Mouse (Mus musculus): ENCODE results near the gene Slc35c2. TPM values are rescaled to one million over a fixed set of nuclear protein-coding genes. Genes with fewer than 3 reads are reported as not detected.
A peak's percentile ranks its signal among the peaks of the same experiment; 100 is the strongest.

Slc35c2 gene
- polyA plus RNA-seq, 1 experiment from 2014 or later = 60.8 TPM

DNA sequence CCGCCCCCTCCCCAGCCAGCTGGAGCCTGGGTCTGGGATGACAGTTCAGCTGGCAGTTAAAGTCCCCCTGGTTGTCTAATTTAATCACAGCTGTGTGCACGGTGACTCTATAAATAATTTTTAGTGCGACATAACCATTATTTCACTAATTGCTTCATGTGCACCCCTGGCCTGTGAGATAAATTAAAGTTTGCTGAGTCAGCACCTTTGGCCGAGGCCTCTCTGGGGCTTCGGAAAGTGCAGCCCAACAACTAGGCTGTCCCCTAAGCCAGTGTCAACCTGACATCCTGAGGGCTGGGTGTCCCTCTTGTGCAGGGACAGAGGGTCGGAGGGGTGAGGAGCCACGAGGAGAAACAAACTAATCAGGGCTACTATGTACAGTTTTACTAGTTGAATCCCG, 27.8 kb downstream of the Slc35c2 start:
- Histone ChIP-seq H3K9ac (replicated peaks; ENCODE audit: low read length) (no peak overlapping the region), H3K27me3 (ENCODE audit: control insufficient read depth, insufficient read depth, low read length) (0 out of 2 replicates have a peak, but pooled peaks cover 3% of the 10 kb centered on the region), H3K9me3 (ENCODE audit: control insufficient read depth, low read length) (no peaks in the 10 kb centered on the region), H3K27ac (replicated peaks; ENCODE audit: low read depth, low read length) (no peak overlapping the region), H3K4me3 (replicated peaks; ENCODE audit: low read depth, low read length) (no peak overlapping the region), H3K4me1 (ENCODE audit: control insufficient read depth, insufficient read depth, low read length) (peaks cover 33% of the 10 kb centered on the region), H3K36me3 (ENCODE audit: control insufficient read depth, insufficient read depth, low read length) (no peaks in the 10 kb centered on the region), H3K4me2 (ENCODE audit: low read length) (no peak overlapping the region)
- DNase-seq (no peak), ATAC-seq (ENCODE audit: low FRiP score, low TSS enrichment) (no peak)
- WGBS = 82% methylated on average over 8 of the region's 8 CpGs

DNA sequence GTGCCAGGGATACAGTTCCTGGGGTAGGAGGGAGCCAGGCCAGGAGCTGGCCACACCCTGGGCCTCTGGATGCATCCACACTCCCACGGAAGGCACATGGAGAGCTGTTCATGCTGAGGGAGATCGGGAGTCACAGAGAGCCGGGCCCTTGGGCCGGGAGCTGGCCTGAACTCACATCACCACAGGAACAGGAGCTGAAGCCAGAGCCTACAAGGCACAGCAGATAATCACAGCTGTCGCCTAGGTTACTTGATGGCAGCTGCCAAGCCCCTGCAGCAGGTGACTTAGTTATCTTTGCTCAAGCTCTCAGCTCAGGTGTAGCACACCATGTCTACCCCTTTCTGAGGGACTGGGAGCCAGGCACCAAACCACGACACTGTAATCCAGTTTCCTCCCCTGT, 29.3 kb downstream of the Slc35c2 start:
- H3K36me3 ChIP-seq (ENCODE audit: control insufficient read depth, insufficient read depth, low read length) = no peaks in the 10 kb centered on the region
- H3K9ac ChIP-seq (replicated peaks; ENCODE audit: low read length) = no peak overlapping the region
- DNase-seq (no peak), ATAC-seq (ENCODE audit: low FRiP score, low TSS enrichment) (no peak)
- no peak overlapping the region for H3K27ac ChIP-seq (replicated peaks; ENCODE audit: low read depth, low read length)
- WGBS = 80% methylated on average over 6 of the region's 6 CpGs
- no peaks in the 10 kb centered on the region for H3K9me3 ChIP-seq (ENCODE audit: control insufficient read depth, low read length)
- H3K4me1 ChIP-seq (ENCODE audit: control insufficient read depth, insufficient read depth, low read length) = peaks cover 38% of the 10 kb centered on the region
- H3K4me2 ChIP-seq (ENCODE audit: low read length) = no peak overlapping the region
- no peak overlapping the region for H3K4me3 ChIP-seq (replicated peaks; ENCODE audit: low read depth, low read length)
- 0 out of 2 replicates have a peak, but pooled peaks cover 3% of the 10 kb centered on the region for H3K27me3 ChIP-seq (ENCODE audit: control insufficient read depth, insufficient read depth, low read length)

DNA sequence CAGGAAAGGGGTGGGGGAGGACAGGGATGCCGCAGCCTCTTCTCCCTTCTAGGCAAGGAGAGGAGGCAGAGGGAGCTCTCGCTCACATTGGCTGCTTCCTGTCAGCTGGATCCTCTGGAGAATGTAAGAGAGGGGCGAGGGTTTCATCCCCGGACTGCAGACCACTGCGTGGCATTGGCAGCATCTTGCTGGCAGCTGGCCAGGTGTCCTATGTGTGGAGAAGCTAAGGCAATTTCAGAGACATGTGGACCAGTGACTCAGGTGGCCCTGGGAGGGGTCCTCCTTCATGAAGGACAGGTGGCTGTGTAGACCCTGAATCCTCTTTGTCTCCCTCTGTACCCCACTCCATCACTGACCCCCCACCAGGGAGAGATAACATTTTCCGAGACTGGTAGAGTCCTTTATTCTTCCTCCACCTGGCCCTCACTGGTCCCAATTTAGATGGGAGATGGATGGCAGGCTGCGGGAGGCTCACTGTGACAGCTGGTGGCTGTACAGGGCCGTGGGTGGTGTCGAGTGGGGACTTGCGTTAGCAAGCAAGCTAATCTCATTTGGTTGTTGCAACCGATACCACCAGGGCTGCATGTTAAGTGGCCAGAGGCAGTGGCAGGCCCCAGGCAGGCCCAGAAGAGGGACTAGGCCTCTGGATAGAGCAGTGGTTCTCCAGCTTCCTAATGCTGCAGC, 30.4 kb downstream of the Slc35c2 start:
- no peak overlapping the region for H3K9ac ChIP-seq (replicated peaks; ENCODE audit: low read length)

DNA sequence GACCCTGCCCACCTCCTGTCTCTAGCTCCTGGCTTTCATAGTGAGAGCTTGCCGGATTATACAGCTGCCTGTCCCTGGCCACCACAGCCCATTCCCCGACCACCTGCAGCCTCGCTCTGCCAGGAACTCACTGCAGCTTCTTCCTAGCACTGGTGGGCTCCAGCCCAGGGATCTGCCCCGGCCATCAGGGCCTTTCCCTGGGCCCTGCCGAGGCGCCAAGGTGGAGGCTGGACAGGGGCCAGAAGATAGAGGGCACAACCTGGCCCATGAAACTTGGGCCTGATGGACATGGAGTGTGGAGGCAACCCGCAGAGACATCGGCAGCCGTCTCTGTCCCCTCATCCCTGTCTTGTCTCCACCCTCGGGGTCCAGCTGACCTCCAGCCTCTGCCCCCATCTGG, 31.5 kb downstream of the Slc35c2 start:
- Histone ChIP-seq H3K36me3 (ENCODE audit: control insufficient read depth, insufficient read depth, low read length) (no peaks in the 10 kb centered on the region), H3K27me3 (ENCODE audit: control insufficient read depth, insufficient read depth, low read length) (0 out of 2 replicates have a peak, but pooled peaks cover 3% of the 10 kb centered on the region), H3K9me3 (ENCODE audit: control insufficient read depth, low read length) (no peaks in the 10 kb centered on the region), H3K9ac (replicated peaks; ENCODE audit: low read length) (no peak overlapping the region), H3K27ac (replicated peaks; ENCODE audit: low read depth, low read length) (no peak overlapping the region), H3K4me1 (ENCODE audit: control insufficient read depth, insufficient read depth, low read length) (peaks cover 44% of the 10 kb centered on the region), H3K4me3 (replicated peaks; ENCODE audit: low read depth, low read length) (no peak overlapping the region), H3K4me2 (ENCODE audit: low read length) (no peak overlapping the region)
- WGBS = 77% methylated on average over 10 of the region's 10 CpGs
- DNase-seq (no peak), ATAC-seq (ENCODE audit: low FRiP score, low TSS enrichment) (no peak)

More for the DNA sequence above, 30.4 kb downstream of the Slc35c2 start:
- no peaks in the 10 kb centered on the region for H3K36me3 ChIP-seq (ENCODE audit: control insufficient read depth, insufficient read depth, low read length)
- peaks cover 44% of the 10 kb centered on the region for H3K4me1 ChIP-seq (ENCODE audit: control insufficient read depth, insufficient read depth, low read length)
- DNase-seq (peak; percentile 52), ATAC-seq (ENCODE audit: low FRiP score, low TSS enrichment) (no peak)
- H3K4me2 ChIP-seq (ENCODE audit: low read length) = no peak overlapping the region
- 0 out of 2 replicates have a peak, but pooled peaks cover 3% of the 10 kb centered on the region for H3K27me3 ChIP-seq (ENCODE audit: control insufficient read depth, insufficient read depth, low read length)
- H3K9me3 ChIP-seq (ENCODE audit: control insufficient read depth, low read length) = no peaks in the 10 kb centered on the region
- H3K27ac ChIP-seq (replicated peaks; ENCODE audit: low read depth, low read length) = peak overlapping the region; percentile 46; the same call in 1 of the 2 replicates
- no peak overlapping the region for H3K4me3 ChIP-seq (replicated peaks; ENCODE audit: low read depth, low read length)
- 19% methylated on average over 11 of the region's 11 CpGs for WGBS

DNA sequence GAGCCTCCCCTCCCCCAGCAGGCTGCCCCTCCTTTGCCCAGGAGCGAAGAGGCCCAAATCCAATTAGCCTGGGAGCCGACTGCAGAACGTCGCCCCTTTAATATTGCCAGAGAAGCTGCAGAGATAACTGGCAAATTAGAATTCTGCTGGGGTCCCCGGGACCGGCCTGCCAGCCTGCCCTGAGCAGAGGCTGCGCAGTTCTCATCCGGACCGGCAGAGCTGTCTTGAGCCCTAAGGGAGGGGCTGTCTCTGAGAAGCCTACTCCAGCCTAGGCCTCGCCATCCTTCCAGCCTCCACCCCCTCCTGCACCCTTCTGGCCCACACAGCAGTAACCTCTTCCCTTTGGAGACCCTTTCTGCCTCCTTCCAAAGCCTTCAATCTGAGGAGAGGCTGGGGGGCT, 33.8 kb downstream of the Slc35c2 start:
- H3K4me2 ChIP-seq (ENCODE audit: low read length) = peak overlapping the region; percentile 6; the same call in 1 of the 2 replicates
- DNase-seq = peak; percentile 78
- WGBS = 2% methylated on average over 10 of the region's 10 CpGs
- H3K4me1 ChIP-seq (ENCODE audit: control insufficient read depth, insufficient read depth, low read length) = peaks cover 46% of the 10 kb centered on the region
- peak overlapping the region; percentile 71 for H3K27ac ChIP-seq (replicated peaks; ENCODE audit: low read depth, low read length)
- H3K4me3 ChIP-seq (replicated peaks; ENCODE audit: low read depth, low read length) = no peak overlapping the region
- H3K9ac ChIP-seq (replicated peaks; ENCODE audit: low read length) = no peak overlapping the region
- no peaks in the 10 kb centered on the region for H3K9me3 ChIP-seq (ENCODE audit: control insufficient read depth, low read length)
- no peaks in the 10 kb centered on the region for H3K36me3 ChIP-seq (ENCODE audit: control insufficient read depth, insufficient read depth, low read length)
- peak; percentile 74 for ATAC-seq (ENCODE audit: low FRiP score, low TSS enrichment)
- 0 out of 2 replicates have a peak, but pooled peaks cover 3% of the 10 kb centered on the region for H3K27me3 ChIP-seq (ENCODE audit: control insufficient read depth, insufficient read depth, low read length)

DNA sequence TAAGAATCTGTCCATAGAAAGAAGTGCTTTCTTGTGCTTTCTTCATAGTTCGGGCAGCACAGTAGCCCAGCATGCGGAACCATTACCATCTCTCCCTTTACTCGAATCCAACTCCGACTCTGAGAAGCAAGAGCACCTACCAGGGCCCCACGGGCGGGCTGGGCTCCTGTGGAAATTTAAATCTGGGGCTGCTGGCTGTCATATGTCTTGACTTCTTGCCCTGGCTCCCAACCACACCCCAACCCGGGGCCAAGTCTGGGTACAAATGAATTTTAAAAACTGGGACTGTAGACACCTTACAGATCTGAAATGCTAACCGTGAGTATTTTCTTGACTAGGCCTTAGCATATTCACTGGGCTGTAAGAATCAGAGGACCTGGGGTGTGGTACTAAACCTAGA, 34.4 kb downstream of the Slc35c2 start:
- 0 out of 2 replicates have a peak, but pooled peaks cover 3% of the 10 kb centered on the region for H3K27me3 ChIP-seq (ENCODE audit: control insufficient read depth, insufficient read depth, low read length)
- WGBS = 77% methylated on average over 8 of the region's 8 CpGs
- ATAC-seq (ENCODE audit: low FRiP score, low TSS enrichment) = no peak
- no peaks in the 10 kb centered on the region for H3K36me3 ChIP-seq (ENCODE audit: control insufficient read depth, insufficient read depth, low read length)
- no peak overlapping the region for H3K4me2 ChIP-seq (ENCODE audit: low read length)
- H3K4me1 ChIP-seq (ENCODE audit: control insufficient read depth, insufficient read depth, low read length) = peaks cover 41% of the 10 kb centered on the region
- H3K9ac ChIP-seq (replicated peaks; ENCODE audit: low read length) = no peak overlapping the region
- no peaks in the 10 kb centered on the region for H3K9me3 ChIP-seq (ENCODE audit: control insufficient read depth, low read length)
- peak overlapping the region; percentile 71; the same call in 1 of the 2 replicates for H3K27ac ChIP-seq (replicated peaks; ENCODE audit: low read depth, low read length)
- no peak overlapping the region for H3K4me3 ChIP-seq (replicated peaks; ENCODE audit: low read depth, low read length)
- DNase-seq = no peak

DNA sequence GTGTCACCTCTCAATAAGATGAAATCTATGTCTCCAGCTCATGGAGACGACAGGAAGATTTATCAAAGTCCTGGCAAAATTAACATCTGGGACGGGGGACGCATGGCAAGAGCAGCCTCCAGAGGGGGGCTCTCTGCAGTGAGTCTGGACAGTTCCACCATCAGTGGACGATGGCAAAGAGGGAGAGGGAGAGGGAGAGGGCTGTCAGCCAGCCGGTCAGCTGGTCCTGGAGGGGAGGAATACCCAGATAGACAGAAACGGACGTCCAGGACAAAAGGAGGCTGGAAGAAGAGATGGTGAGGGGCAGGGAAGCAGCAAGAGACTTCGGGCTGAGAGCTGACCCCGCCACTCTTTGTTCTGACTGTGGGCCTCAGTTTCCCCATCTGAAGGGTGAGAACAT, 34.9 kb downstream of the Slc35c2 start:
- Histone ChIP-seq H3K27ac (replicated peaks; ENCODE audit: low read depth, low read length) (no peak overlapping the region), H3K4me1 (ENCODE audit: control insufficient read depth, insufficient read depth, low read length) (peaks cover 37% of the 10 kb centered on the region), H3K4me2 (ENCODE audit: low read length) (no peak overlapping the region), H3K9ac (replicated peaks; ENCODE audit: low read length) (no peak overlapping the region), H3K9me3 (ENCODE audit: control insufficient read depth, low read length) (no peaks in the 10 kb centered on the region), H3K4me3 (replicated peaks; ENCODE audit: low read depth, low read length) (no peak overlapping the region), H3K27me3 (ENCODE audit: control insufficient read depth, insufficient read depth, low read length) (0 out of 2 replicates have a peak, but pooled peaks cover 3% of the 10 kb centered on the region), H3K36me3 (ENCODE audit: control insufficient read depth, insufficient read depth, low read length) (no peaks in the 10 kb centered on the region)
- 52% methylated on average over 9 of the region's 9 CpGs for WGBS
- ATAC-seq (ENCODE audit: low FRiP score, low TSS enrichment) = no peak
- no peak for DNase-seq

DNA sequence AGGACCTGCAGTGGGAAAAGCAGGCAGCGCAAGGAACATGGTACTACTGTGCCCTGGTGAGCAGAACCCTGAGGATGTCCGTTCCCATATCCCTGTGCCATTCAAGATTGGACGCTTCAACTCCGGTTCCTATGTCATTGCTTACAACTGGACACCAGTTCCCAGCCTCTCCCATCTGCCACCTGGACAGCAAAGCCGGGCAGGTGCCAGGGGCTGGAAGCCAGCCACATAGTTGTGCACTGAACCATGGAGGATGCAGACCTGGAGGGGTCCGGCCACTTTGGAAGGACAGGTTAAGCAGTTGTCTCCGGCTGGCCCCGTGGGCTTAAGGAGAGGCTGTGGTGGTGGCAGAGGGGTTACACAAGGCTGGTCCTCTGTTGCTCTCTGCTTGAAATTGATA, 35.3 kb downstream of the Slc35c2 start:
- DNase-seq = no peak
- Histone ChIP-seq H3K4me3 (replicated peaks; ENCODE audit: low read depth, low read length) (no peak overlapping the region), H3K4me1 (ENCODE audit: control insufficient read depth, insufficient read depth, low read length) (peaks cover 35% of the 10 kb centered on the region), H3K9ac (replicated peaks; ENCODE audit: low read length) (no peak overlapping the region), H3K9me3 (ENCODE audit: control insufficient read depth, low read length) (no peaks in the 10 kb centered on the region), H3K4me2 (ENCODE audit: low read length) (no peak overlapping the region), H3K36me3 (ENCODE audit: control insufficient read depth, insufficient read depth, low read length) (no peaks in the 10 kb centered on the region), H3K27ac (replicated peaks; ENCODE audit: low read depth, low read length) (no peak overlapping the region), H3K27me3 (ENCODE audit: control insufficient read depth, insufficient read depth, low read length) (0 out of 2 replicates have a peak, but pooled peaks cover 3% of the 10 kb centered on the region)
- 74% methylated on average over 8 of the region's 8 CpGs for WGBS
- ATAC-seq (ENCODE audit: low FRiP score, low TSS enrichment) = no peak

DNA sequence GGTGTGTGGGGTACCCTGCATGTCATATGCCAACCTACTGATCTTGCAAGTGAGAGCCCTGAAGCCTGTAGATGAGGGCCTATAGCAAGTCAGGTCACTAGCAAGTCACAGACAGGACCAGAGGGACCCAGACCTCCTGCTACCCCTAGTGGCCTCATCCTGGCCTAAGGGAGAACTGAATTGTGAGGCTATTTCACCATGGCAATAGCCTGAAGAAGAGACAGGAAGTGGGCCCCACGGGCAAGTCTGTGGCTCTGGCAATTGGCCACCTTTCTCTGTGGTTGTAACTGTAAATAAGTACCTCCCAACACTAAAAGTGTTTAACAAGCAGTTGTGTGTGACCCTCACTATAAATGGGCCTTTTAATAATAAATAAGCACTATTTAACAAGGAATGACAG, 36.8 kb downstream of the Slc35c2 start:
- 73% methylated on average over 1 of the region's 1 CpGs for WGBS
- Histone ChIP-seq H3K27me3 (ENCODE audit: control insufficient read depth, insufficient read depth, low read length) (0 out of 2 replicates have a peak, but pooled peaks cover 2% of the 10 kb centered on the region), H3K4me3 (replicated peaks; ENCODE audit: low read depth, low read length) (no peak overlapping the region), H3K4me2 (ENCODE audit: low read length) (no peak overlapping the region), H3K36me3 (ENCODE audit: control insufficient read depth, insufficient read depth, low read length) (no peaks in the 10 kb centered on the region), H3K4me1 (ENCODE audit: control insufficient read depth, insufficient read depth, low read length) (peaks cover 32% of the 10 kb centered on the region), H3K27ac (replicated peaks; ENCODE audit: low read depth, low read length) (no peak overlapping the region), H3K9ac (replicated peaks; ENCODE audit: low read length) (no peak overlapping the region), H3K9me3 (ENCODE audit: control insufficient read depth, low read length) (no peaks in the 10 kb centered on the region)
- ATAC-seq (ENCODE audit: low FRiP score, low TSS enrichment) (no peak), DNase-seq (no peak)

All from midbrain, embryonic 14.5 days (tissue).